In genomic region chrX:152969606-152970005, GRCm38 (mm10) we compare ENCODE assay signal across 17 mouse cellular contexts. TPM values are rescaled to one million over a fixed set of nuclear protein-coding genes. Genes with fewer than 3 reads are reported as not detected.
DNase-seq lines count a peak whose midpoint lies in the region; ATAC-seq and TF ChIP-seq lines count a peak whose summit lies in the region.
"Had no signal": no experiment of that assay in that cellular context is flagged by ENCODE, and none has a peak within 500 bp of the region (broad histone marks: within the 10 kb centered on the region; RNA-seq: fewer than 3 reads in every experiment).

No protein-coding gene starts in this region.

- no peaks in the 10 kb centered on the region for H3K9me3 ChIP-seq in hindbrain, embryonic 14.5 days (ENCODE audit: control insufficient read depth, low read length)
- H3K9me3 ChIP-seq in hindbrain, embryonic 16.5 days (ENCODE audit: control insufficient read depth, low read length): no peaks in the 10 kb centered on the region
- H3K9me3 ChIP-seq: heart, embryonic 13.5 days had no signal

- no peak overlapping the region for H3K9ac ChIP-seq in hindbrain, embryonic 14.5 days
- no peak overlapping the region for H3K9ac ChIP-seq in hindbrain, embryonic 16.5 days (ENCODE audit: low read depth, low read length)
- H3K9ac ChIP-seq: heart, embryonic 13.5 days had no signal

- no peak for ATAC-seq in hindbrain, embryonic 14.5 days (ENCODE audit: low FRiP score)
- no peak for ATAC-seq in hindbrain, embryonic 16.5 days

- no peak for TF ChIP-seq CTCF in brain, embryonic 14.5 days (IDR thresholded peaks at IDR 0.05; ENCODE audit: borderline replicate concordance, extremely low read depth, insufficient read depth, insufficient read length)

- DNase-seq in cerebellum, postnatal 10 days: peak; percentile 51 to 58
- DNase-seq in cerebellum, adult 8-10 months: no peak
- DNase-seq in hindbrain, embryonic 14.5 days (ENCODE audit: low spot score): peak; percentile 36
- peak; percentile 1 for DNase-seq in lung, postnatal 10 days
- no peak for DNase-seq in lung, postnatal 4 days
- peak; percentile 74 for DNase-seq in brain, embryonic 14.5 days (ENCODE audit: low read depth)
- DNase-seq in layer of hippocampus, adult 8-10 months (ENCODE audit: low spot score in 2 of 2): no peak
- DNase-seq: heart, adult 11 months; heart, postnatal 36 days; right cerebral cortex, postnatal 25 days; thymus, postnatal 25 days had no signal

- H3K4me1 ChIP-seq in hindbrain, embryonic 14.5 days (replicated peaks; ENCODE audit: control insufficient read depth, insufficient read depth, low read length): peaks cover 4% of the 10 kb centered on the region; the same call in 1 of the 2 replicates
- peaks cover 3% of the 10 kb centered on the region; the same call in 1 of the 2 replicates for H3K4me1 ChIP-seq in hindbrain, embryonic 16.5 days (ENCODE audit: control insufficient read depth, insufficient read depth, low read depth, low read length)
- H3K4me1 ChIP-seq: heart, embryonic 13.5 days had no signal

- no peaks in the 10 kb centered on the region for H3K27me3 ChIP-seq in hindbrain, embryonic 14.5 days (ENCODE audit: control insufficient read depth, insufficient read depth, low read length)
- H3K27me3 ChIP-seq in hindbrain, embryonic 16.5 days (replicated peaks; ENCODE audit: control insufficient read depth, insufficient read depth, low read length): no peaks in the 10 kb centered on the region

- H3K36me3 ChIP-seq in hindbrain, embryonic 14.5 days (replicated peaks; ENCODE audit: control insufficient read depth, insufficient read depth): no peaks in the 10 kb centered on the region
- H3K36me3 ChIP-seq in hindbrain, embryonic 16.5 days (ENCODE audit: control insufficient read depth, insufficient read depth, low read length): no peaks in the 10 kb centered on the region
- H3K36me3 ChIP-seq: heart, embryonic 13.5 days had no signal

- no peak for TF ChIP-seq POLR2A in brain, embryonic 14.5 days (IDR thresholded peaks at IDR 0.05; ENCODE audit: borderline replicate concordance, extremely low read depth, insufficient read depth, insufficient read length, poor library complexity, severe bottlenecking)

- 49% methylated on average over 6 of the region's 6 CpGs for WGBS in hindbrain, embryonic 14.5 days
- WGBS in hindbrain, embryonic 16.5 days: 51% methylated on average over 6 of the region's 6 CpGs

- no peak overlapping the region for H3K4me3 ChIP-seq in hindbrain, embryonic 14.5 days (replicated peaks; ENCODE audit: low read length)
- no peak overlapping the region for H3K4me3 ChIP-seq in hindbrain, embryonic 16.5 days (ENCODE audit: low read length)
- H3K4me3 ChIP-seq: heart, embryonic 13.5 days had no signal

- H3K27ac ChIP-seq in hindbrain, embryonic 14.5 days: no peak overlapping the region
- no peak overlapping the region for H3K27ac ChIP-seq in hindbrain, embryonic 16.5 days (ENCODE audit: low read depth, low read length)
- H3K27ac ChIP-seq: heart, embryonic 13.5 days; macrophage; stomach, postnatal 0 days had no signal

- H3K4me2 ChIP-seq in hindbrain, embryonic 14.5 days (replicated peaks): no peak overlapping the region
- H3K4me2 ChIP-seq in hindbrain, embryonic 16.5 days (ENCODE audit: low read length): no peak overlapping the region
- H3K4me2 ChIP-seq: heart, embryonic 13.5 days; liver, embryonic 11.5 days had no signal

RNA-seq across cellular contexts. Expression of gene Usp51, which starts 36.7 kb away (rescaled TPM):
- polyA plus RNA-seq in hindbrain, embryonic 14.5 days (2014; fragmentation: Nextera tagmentation; extraction: Ambion mirVana): 3.3 and 3.7 TPM in 2 replicates
- polyA plus RNA-seq in hindbrain, embryonic 16.5 days (2015; fragmentation: Nextera tagmentation; extraction: Ambion mirVana): 2.8 and 3.1 TPM in 2 replicates
- 1.8 and 2.3 TPM in 2 replicates for polyA plus RNA-seq in brain, embryonic 14.5 days (2012; rRNA removed)
- 1 to 10 TPM; 2.0 to 3.1 (median 2.7) TPM for total RNA-seq in layer of hippocampus, adult 8-10 months (2022)
- total RNA-seq: heart, postnatal 36 days; monocyte, adult 5-6 weeks had no signal
- polyA plus RNA-seq: macrophage had no signal

Comparison
In these comparisons a context has a peak if more than half of its experiments do, and no peak if none do; other contexts are left out.
1. DNase-seq: peak in cerebellum, postnatal 10 days (2 of 2), hindbrain, embryonic 14.5 days (single experiment), lung, postnatal 10 days (single experiment) and brain, embryonic 14.5 days (single experiment); none in cerebellum, adult 8-10 months (single experiment), lung, postnatal 4 days (0 of 2) and layer of hippocampus, adult 8-10 months (0 of 2).